Mouse (Mus musculus) neural tube, embryonic 11.5 days (tissue): ENCODE measurements at regions not wholly inside any gene's neighbourhood (a gene's known extent, or its start where the extent isn't known, plus 50 kb on each side); places are given as distances from the start of the nearest gene placed in this dataset.
A peak's percentile ranks its signal among the peaks of the same experiment; 100 is the strongest.

Experiments
- ATAC-seq: fragments of 200-750 bp; cut with Nextera tagmentation; 2 replicates; pipeline ENCODE4 v1.8.0; 2017; ENCODE audit warnings: moderate number of reproducible peaks, mild to moderate bottlenecking, moderate TSS enrichment, moderate library complexity; ENCODE audit not compliant: insufficient read depth, low FRiP score, low TSS enrichment
- DNase-seq: peaks from one replicate; pipeline ENCODE4 v3.0.0-alpha.2; 2015; ENCODE audit warnings: low spot score
- H3K27ac ChIP-seq: fragments of 300-500 bp; sonication (generic); 2 replicates; pipeline ENCODE4 v1.5.1; 2014; ENCODE audit warnings: low read depth, mild to moderate bottlenecking, low read length
- H3K27me3 ChIP-seq: fragments of 300-500 bp; sonication (generic); 2 replicates; pipeline ENCODE4 v1.6.1; 2014; ENCODE audit warnings: mild to moderate bottlenecking, low read length, mixed read lengths; ENCODE audit not compliant: control insufficient read depth, insufficient read depth
- H3K36me3 ChIP-seq: fragments of 300-500 bp; sonication (generic); 2 replicates; pipeline ENCODE4 v1.6.1; 2014; ENCODE audit warnings: mild to moderate bottlenecking, low read length, moderate library complexity, mixed read lengths; ENCODE audit not compliant: control insufficient read depth, insufficient read depth
- H3K4me1 ChIP-seq: fragments of 300-500 bp; sonication (generic); 2 replicates; pipeline ENCODE4 v1.6.1; 2014; ENCODE audit warnings: low read length, mixed read lengths; ENCODE audit not compliant: control insufficient read depth, insufficient read depth
- H3K4me2 ChIP-seq: fragments of 300-500 bp; sonication (generic); 2 replicates; pipeline ENCODE4 v1.6.1; 2014; ENCODE audit warnings: low read depth, mild to moderate bottlenecking, moderate library complexity
- H3K4me3 ChIP-seq: fragments of 300-500 bp; sonication (generic); 2 replicates; pipeline ENCODE4 v1.5.1; 2014; ENCODE audit warnings: low read depth, low read length
- H3K9ac ChIP-seq: fragments of 300-500 bp; sonication (generic); 2 replicates; pipeline ENCODE4 v1.6.1; 2014; ENCODE audit warnings: mild to moderate bottlenecking, low read length
- H3K9me3 ChIP-seq: fragments of 300-500 bp; sonication (generic); 2 replicates; pipeline ENCODE4 v1.6.1; 2016; ENCODE audit warnings: low read length; ENCODE audit not compliant: control insufficient read depth
- WGBS: fragments of 180-500 bp; shearing (Covaris S2); extraction: QIAGEN DNeasy Blood & Tissue Kit; methylation state at CpG from one replicate; pipeline ENCODE4 v1.1.7; 2014; 5-methylcytosine and 5-hydroxymethylcytosine counted together

DNA sequence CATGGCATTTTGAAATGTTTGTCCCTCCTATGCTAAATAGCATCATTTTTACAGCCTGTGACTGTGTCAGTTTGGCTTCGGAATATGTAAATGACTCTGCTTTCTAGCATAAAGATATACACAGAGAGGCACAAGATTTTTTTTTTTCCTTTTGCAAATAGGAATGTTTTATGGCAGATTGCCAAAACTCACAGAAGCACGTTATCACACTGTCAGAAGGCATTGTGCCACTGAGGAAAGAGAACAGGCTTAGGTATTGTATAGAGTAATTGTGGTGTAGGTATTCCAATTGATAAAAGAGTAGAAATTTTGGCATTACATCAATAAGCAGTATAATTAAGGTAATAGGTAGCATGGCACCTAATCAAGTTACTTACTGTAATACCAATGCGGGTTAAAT is 988.5 kb upstream of the Tenm2 start:
- ATAC-seq: no peak

GRCm38 (mm10) chr11:38203347-38203746 is 967.6 kb upstream of the Tenm2 start:
- no peak overlapping the region for H3K27ac ChIP-seq
- H3K9me3 ChIP-seq: no peaks in the 10 kb centered on the region
- ATAC-seq (no peak), DNase-seq (no peak)
- no peaks in the 10 kb centered on the region for H3K4me1 ChIP-seq
- no peak overlapping the region for H3K9ac ChIP-seq
- H3K36me3 ChIP-seq: no peaks in the 10 kb centered on the region
- WGBS: 25% methylated on average over 2 of the region's 2 CpGs
- no peak overlapping the region for H3K4me2 ChIP-seq
- H3K4me3 ChIP-seq: no peak overlapping the region
- H3K27me3 ChIP-seq: no peaks in the 10 kb centered on the region

More for the DNA sequence above, 988.5 kb upstream of the Tenm2 start:
- Histone ChIP-seq H3K9ac (no peak overlapping the region), H3K27ac (no peak overlapping the region), H3K4me3 (no peak overlapping the region), H3K9me3 (no peaks in the 10 kb centered on the region), H3K27me3 (no peaks in the 10 kb centered on the region), H3K36me3 (no peaks in the 10 kb centered on the region), H3K4me2 (no peak overlapping the region), H3K4me1 (no peaks in the 10 kb centered on the region)
- DNase-seq: no peak
- 87% methylated on average over 3 of the region's 3 CpGs for WGBS

DNA sequence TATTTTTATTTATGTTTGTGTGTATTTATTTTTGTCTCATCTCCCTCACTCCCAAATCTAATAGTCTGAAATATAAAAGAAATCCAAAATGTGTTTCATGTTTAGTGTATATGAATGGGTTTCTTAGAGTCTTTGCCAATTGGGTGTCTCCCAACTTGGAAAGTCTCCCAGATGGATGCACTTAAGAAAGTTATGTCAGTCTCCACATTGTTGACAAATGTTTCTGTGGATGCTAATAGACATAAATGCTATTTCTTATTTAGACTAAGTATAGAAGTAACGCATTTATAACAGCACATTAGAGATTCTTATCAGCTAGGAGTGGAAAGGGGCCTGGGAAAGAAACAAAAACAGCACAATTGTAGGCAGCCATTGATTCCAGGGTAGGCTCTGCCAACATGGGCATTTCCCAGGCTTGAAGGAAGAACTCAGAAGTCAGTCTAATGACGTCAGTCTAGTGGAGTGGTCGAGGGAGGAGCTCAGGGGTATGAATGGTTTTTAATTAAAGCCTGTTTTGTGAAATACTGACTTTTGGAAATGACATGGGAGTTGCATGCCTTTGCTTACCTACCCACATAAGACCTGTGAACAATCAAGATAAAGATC is 965.5 kb upstream of the Tenm2 start:
- ATAC-seq: no peak

GRCm38 (mm10) chr11:38193719-38194118 is 958.0 kb upstream of the Tenm2 start:
- H3K27me3 ChIP-seq: no peaks in the 10 kb centered on the region
- H3K27ac ChIP-seq: no peak overlapping the region
- H3K4me1 ChIP-seq: no peaks in the 10 kb centered on the region
- no peak overlapping the region for H3K9ac ChIP-seq
- no peak for ATAC-seq
- no peak overlapping the region for H3K4me3 ChIP-seq
- no peaks in the 10 kb centered on the region for H3K9me3 ChIP-seq
- H3K4me2 ChIP-seq: no peak overlapping the region
- DNase-seq: no peak
- no peaks in the 10 kb centered on the region for H3K36me3 ChIP-seq
- 66% methylated on average over 5 of the region's 5 CpGs for WGBS

More for the DNA sequence above, 965.5 kb upstream of the Tenm2 start:
- no peaks in the 10 kb centered on the region for H3K36me3 ChIP-seq
- H3K4me2 ChIP-seq: no peak overlapping the region
- 88% methylated on average over 3 of the region's 3 CpGs for WGBS
- H3K4me3 ChIP-seq: no peak overlapping the region
- no peak for DNase-seq
- no peak overlapping the region for H3K27ac ChIP-seq
- no peaks in the 10 kb centered on the region for H3K27me3 ChIP-seq
- H3K4me1 ChIP-seq: no peaks in the 10 kb centered on the region
- no peaks in the 10 kb centered on the region for H3K9me3 ChIP-seq
- H3K9ac ChIP-seq: no peak overlapping the region

DNA sequence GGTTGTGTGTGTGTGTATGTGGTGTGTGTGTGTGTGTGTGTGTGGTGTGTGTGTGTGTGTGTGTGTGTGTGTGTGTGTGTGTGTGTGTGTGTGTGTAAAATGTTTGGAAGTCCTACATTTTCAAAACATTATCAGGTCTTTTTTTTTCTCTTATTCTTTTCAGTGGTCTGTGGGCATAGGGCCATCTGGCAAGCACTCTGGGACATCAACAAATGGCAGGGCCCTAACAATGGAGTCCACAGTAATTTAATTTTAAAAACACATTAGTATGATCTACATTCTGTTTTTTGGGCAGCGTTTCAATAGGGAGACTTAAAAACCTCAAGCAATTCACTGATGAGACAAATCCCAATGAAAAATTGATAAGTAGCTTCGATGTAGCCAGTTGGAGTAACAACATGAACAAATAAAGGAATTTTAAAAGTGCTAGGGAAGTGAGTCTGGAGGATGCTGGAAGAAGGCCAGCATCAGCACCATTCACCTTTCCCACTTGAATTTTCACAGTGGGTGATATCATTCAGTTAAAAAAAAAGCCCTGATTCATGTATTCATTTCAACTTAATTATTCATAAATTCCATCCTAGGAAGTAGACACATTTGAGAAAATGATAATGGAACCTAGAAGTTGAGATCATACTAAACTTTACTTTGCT is 956.3 kb upstream of the Tenm2 start:
- 80% methylated on average over 2 of the region's 2 CpGs for WGBS
- Histone ChIP-seq H3K4me3 (no peak overlapping the region), H3K27me3 (no peaks in the 10 kb centered on the region), H3K27ac (no peak overlapping the region), H3K4me1 (no peaks in the 10 kb centered on the region), H3K9me3 (no peaks in the 10 kb centered on the region), H3K4me2 (no peak overlapping the region), H3K36me3 (no peaks in the 10 kb centered on the region), H3K9ac (no peak overlapping the region)
- ATAC-seq: no peak
- no peak for DNase-seq

- Histone ChIP-seq H3K27me3 (no peaks in the 10 kb centered on the region), H3K4me1 (no peaks in the 10 kb centered on the region), H3K36me3 (no peaks in the 10 kb centered on the region), H3K4me3 (no peak overlapping the region), H3K27ac (no peak overlapping the region), H3K4me2 (no peak overlapping the region), H3K9ac (no peak overlapping the region), H3K9me3 (no peaks in the 10 kb centered on the region)
- 76% methylated on average over 3 of the region's 3 CpGs for WGBS
- ATAC-seq (no peak), DNase-seq (peak; percentile 9)
Observed at GRCm38 (mm10) chr11:38191437-38191836, 955.7 kb upstream of the Tenm2 start.

DNA sequence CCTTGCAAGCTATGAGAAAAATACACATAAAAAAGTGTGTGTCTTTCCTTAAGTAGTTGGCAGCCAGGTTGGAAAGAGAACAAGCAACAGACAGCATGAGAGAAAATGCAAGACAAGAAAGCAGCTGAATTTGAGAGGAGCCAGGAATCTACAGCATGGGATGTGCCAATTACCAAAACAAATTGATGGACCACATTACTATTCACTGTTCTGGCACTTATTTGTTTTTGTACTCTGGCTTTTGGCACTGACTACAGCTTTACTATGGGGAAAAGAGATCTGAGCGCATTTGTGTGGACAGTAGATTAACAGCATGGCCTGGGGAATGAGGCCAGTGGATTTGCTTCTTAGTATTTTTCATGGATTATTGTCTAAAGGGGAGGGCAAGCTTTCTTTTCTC is 935.0 kb upstream of the Tenm2 start:
- Histone ChIP-seq H3K36me3 (no peaks in the 10 kb centered on the region), H3K4me3 (no peak overlapping the region), H3K4me1 (no peaks in the 10 kb centered on the region), H3K27me3 (no peaks in the 10 kb centered on the region), H3K9ac (no peak overlapping the region), H3K4me2 (no peak overlapping the region), H3K27ac (no peak overlapping the region), H3K9me3 (no peaks in the 10 kb centered on the region)
- DNase-seq: no peak
- WGBS: 94% methylated on average over 1 of the region's 1 CpGs
- no peak for ATAC-seq

DNA sequence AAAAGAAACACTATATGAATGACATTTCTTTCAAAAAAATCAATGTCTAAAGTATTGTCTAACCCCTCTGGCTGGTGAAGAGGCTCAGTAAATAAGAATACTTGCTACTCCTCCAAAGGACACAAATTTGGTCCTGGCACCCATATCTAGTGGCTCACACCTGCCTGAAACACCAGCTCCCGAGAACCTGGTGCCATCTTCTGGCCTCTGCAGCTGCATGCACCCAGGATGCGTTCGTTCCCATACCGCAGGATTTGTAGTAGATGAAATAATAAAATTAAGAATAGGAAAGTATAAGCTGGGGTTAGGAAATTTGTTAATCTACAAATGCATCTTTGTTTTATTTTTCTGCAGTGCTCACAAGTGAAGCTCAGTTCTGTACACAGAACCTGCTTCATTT is 922.5 kb upstream of the Tenm2 start:
- DNase-seq (no peak), ATAC-seq (no peak)
- WGBS: 90% methylated on average over 4 of the region's 4 CpGs

GRCm38 (mm10) chr11:38156944-38157343 is 921.2 kb upstream of the Tenm2 start:
- Histone ChIP-seq H3K27me3 (no peaks in the 10 kb centered on the region), H3K4me1 (no peaks in the 10 kb centered on the region), H3K9me3 (no peaks in the 10 kb centered on the region), H3K9ac (no peak overlapping the region), H3K4me2 (no peak overlapping the region), H3K36me3 (no peaks in the 10 kb centered on the region), H3K27ac (no peak overlapping the region), H3K4me3 (no peak overlapping the region)
- ATAC-seq: no peak
- DNase-seq: no peak
- 88% methylated on average over 9 of the region's 9 CpGs for WGBS

More for the DNA sequence above, 922.5 kb upstream of the Tenm2 start:
- no peak overlapping the region for H3K27ac ChIP-seq
- no peak overlapping the region for H3K4me3 ChIP-seq
- no peak overlapping the region for H3K9ac ChIP-seq
- H3K36me3 ChIP-seq: no peaks in the 10 kb centered on the region
- no peaks in the 10 kb centered on the region for H3K27me3 ChIP-seq
- H3K9me3 ChIP-seq: no peaks in the 10 kb centered on the region
- no peaks in the 10 kb centered on the region for H3K4me1 ChIP-seq
- no peak overlapping the region for H3K4me2 ChIP-seq
